Mouse (Mus musculus) layer of hippocampus, adult 18-20 months (tissue): ENCODE measurements at regions not wholly inside any gene's neighbourhood (a gene's known extent, or its start where the extent isn't known, plus 50 kb on each side); places are given as distances from the start of the nearest gene placed in this dataset.

Experiments used
- DNase-seq, 2 experiments: peaks; one replicate each; pipeline ENCODE4 v3.0.0; 2022; ENCODE audit warnings: low spot score in 2 of 2

GRCm38 (mm10) chr13:97656618-97657017 lies 103.8 kb downstream of the Gm10260 start:
- DNase-seq, result no peak

GRCm38 (mm10) chr13:97652279-97652678 lies 108.2 kb downstream of the Gm10260 start:
- DNase-seq, result peak in 1 of 2 experiments; percentile 87

- DNase-seq, result no peak
Observed at GRCm38 (mm10) chr13:97651761-97652160, 108.7 kb downstream of the Gm10260 start.

- no peak for DNase-seq
Observed at GRCm38 (mm10) chr13:97651176-97651575, 109.3 kb downstream of the Gm10260 start.

- no peak for DNase-seq
Observed at GRCm38 (mm10) chr13:97650191-97650590, 110.2 kb downstream of the Gm10260 start.

- no peak for DNase-seq
Observed at GRCm38 (mm10) chr13:97647486-97647885, 112.9 kb downstream of the Gm10260 start.

- DNase-seq, result no peak
Observed at GRCm38 (mm10) chr13:97646021-97646385, 114.4 kb downstream of the Gm10260 start.

GRCm38 (mm10) chr13:97645107-97646020 lies 115.1 kb downstream of the Gm10260 start:
- no peak for DNase-seq

GRCm38 (mm10) chr13:97640236-97640635 lies 120.2 kb downstream of the Gm10260 start:
- no peak for DNase-seq

- DNase-seq, result no peak
Observed at GRCm38 (mm10) chr13:97639656-97640055, 120.8 kb downstream of the Gm10260 start.

- DNase-seq, result no peak
Observed at GRCm38 (mm10) chr13:97638457-97639088, 121.9 kb downstream of the Gm10260 start.

GRCm38 (mm10) chr13:97637506-97637905 lies 122.9 kb downstream of the Gm10260 start:
- DNase-seq, result no peak

GRCm38 (mm10) chr13:97634041-97634788 lies 126.2 kb downstream of the Gm10260 start:
- peak; percentile 76 to 93 for DNase-seq

GRCm38 (mm10) chr13:97633551-97633950 lies 126.9 kb downstream of the Gm10260 start:
- no peak for DNase-seq

- peak in 1 of 2 experiments; percentile 68 for DNase-seq
Observed at GRCm38 (mm10) chr13:97631872-97632402, 128.5 kb downstream of the Gm10260 start.

GRCm38 (mm10) chr13:97630921-97631320 lies 129.5 kb downstream of the Gm10260 start:
- no peak for DNase-seq

GRCm38 (mm10) chr13:97628608-97629007 lies 131.8 kb downstream of the Gm10260 start:
- no peak for DNase-seq

- DNase-seq, result no peak
Observed at GRCm38 (mm10) chr13:97627247-97627646, 133.2 kb downstream of the Gm10260 start.

- DNase-seq, result no peak
Observed at GRCm38 (mm10) chr13:97626786-97627185, 133.6 kb downstream of the Gm10260 start.

- DNase-seq, result no peak
Observed at GRCm38 (mm10) chr13:97626116-97626515, 134.3 kb downstream of the Gm10260 start.

GRCm38 (mm10) chr13:97625391-97625790 lies 135.0 kb downstream of the Gm10260 start:
- no peak for DNase-seq
